Mouse (Mus musculus): ENCODE data around the gene Sema4d. TPM values are rescaled to one million over a fixed set of nuclear protein-coding genes. Genes with fewer than 3 reads are reported as not detected.

Gene Sema4d
- polyA plus RNA-seq, 1 experiment from 2014 or later = 17.4 TPM

DNA sequence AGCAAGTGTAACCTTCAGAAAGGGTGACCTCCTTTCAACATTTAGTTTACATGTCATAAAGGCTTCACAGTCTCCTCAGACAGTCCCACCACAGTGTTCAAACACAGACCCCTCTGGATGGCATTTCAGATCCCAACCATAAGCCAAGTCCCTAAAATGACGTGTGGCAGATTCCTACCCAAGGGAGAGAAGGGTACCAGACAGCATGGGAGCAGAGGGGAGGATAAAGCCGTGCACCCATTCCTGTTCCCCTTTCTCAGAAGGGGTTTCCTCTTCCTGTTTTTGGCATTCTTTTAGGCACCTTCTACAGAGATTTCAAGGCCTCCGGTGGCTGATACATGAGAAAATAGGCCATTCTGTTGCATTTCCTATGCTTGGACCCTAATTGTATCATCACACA is 135.5 kb downstream of the Sema4d start:
- Histone ChIP-seq H3K4me2 (ENCODE audit: low read length) (no peak overlapping the region), H3K9ac (ENCODE audit: low read length) (no peak overlapping the region), H3K4me1 (ENCODE audit: control insufficient read depth in 2 of 2, insufficient read depth in 2 of 2, low read length in 2 of 2) (peaks cover 0 to 6% of the 10 kb centered on the region in 2 experiments; a peak in 1 of 4 replicates), H3K36me3 (ENCODE audit: control insufficient read depth, insufficient read depth, low read length) (peaks cover 95% of the 10 kb centered on the region), H3K4me3 (ENCODE audit: control insufficient read depth in 1 of 2, insufficient read depth in 1 of 2, low read depth in 1 of 2, low read length in 2 of 2) (no peak overlapping the region), H3K27ac (replicated peaks in 1 of 2; ENCODE audit: control insufficient read depth in 1 of 2, insufficient read depth in 1 of 2, low read depth in 2 of 2, low read length in 2 of 2) (no peak overlapping the region), H3K27me3 (ENCODE audit: control insufficient read depth, insufficient read depth, low read length) (no peaks in the 10 kb centered on the region), H3K9me3 (ENCODE audit: control insufficient read depth, low read length) (no peaks in the 10 kb centered on the region)
- ATAC-seq (ENCODE audit: insufficient number of reproducible peaks, insufficient read depth, low FRiP score, low read depth) = no peak
- 87% methylated on average over 3 of the region's 3 CpGs for WGBS

GRCm38 (mm10) chr13:51656516-51657235 is 136.9 kb downstream of the Sema4d start:
- H3K4me2 ChIP-seq (ENCODE audit: low read length) = no peak overlapping the region
- no peaks in the 10 kb centered on the region for H3K27me3 ChIP-seq (ENCODE audit: control insufficient read depth, insufficient read depth, low read length)
- H3K9ac ChIP-seq (ENCODE audit: low read length) = no peak overlapping the region
- no peak overlapping the region for H3K4me3 ChIP-seq (ENCODE audit: control insufficient read depth in 1 of 2, insufficient read depth in 1 of 2, low read depth in 1 of 2, low read length in 2 of 2)
- H3K36me3 ChIP-seq (ENCODE audit: control insufficient read depth, insufficient read depth, low read length) = peaks cover 89% of the 10 kb centered on the region
- no peak overlapping the region for H3K27ac ChIP-seq (replicated peaks in 1 of 2; ENCODE audit: control insufficient read depth in 1 of 2, insufficient read depth in 1 of 2, low read depth in 2 of 2, low read length in 2 of 2)
- no peak for ATAC-seq (ENCODE audit: insufficient number of reproducible peaks, insufficient read depth, low FRiP score, low read depth)
- no peaks in the 10 kb centered on the region for H3K9me3 ChIP-seq (ENCODE audit: control insufficient read depth, low read length)
- peaks cover 2 to 13% of the 10 kb centered on the region in 2 experiments; a peak in 1 of 4 replicates for H3K4me1 ChIP-seq (ENCODE audit: control insufficient read depth in 2 of 2, insufficient read depth in 2 of 2, low read length in 2 of 2)
- WGBS = 92% methylated on average over 13 of the region's 13 CpGs

DNA sequence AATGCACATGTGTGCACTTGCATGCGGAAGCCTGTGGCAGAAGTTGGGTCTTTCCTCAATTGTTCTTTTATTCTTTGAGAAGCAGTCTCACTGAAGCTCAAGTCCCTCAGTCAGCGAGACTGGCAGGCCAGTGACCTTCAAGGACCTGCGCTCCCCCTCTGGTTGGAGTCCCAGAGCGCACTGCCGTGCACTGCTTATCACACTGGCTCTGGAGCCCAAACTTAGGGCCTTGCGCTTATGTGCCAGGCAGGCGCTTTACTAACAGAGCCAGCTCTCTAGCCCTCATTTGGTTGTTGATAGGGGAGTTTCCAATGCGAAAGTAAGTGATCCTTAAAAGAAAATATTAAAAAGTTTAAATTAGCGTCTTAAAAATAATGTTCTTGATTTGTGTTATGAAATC is 139.6 kb downstream of the Sema4d start:
- Histone ChIP-seq H3K27me3 (ENCODE audit: control insufficient read depth, insufficient read depth, low read length) (no peaks in the 10 kb centered on the region), H3K27ac (replicated peaks in 1 of 2; ENCODE audit: control insufficient read depth in 1 of 2, insufficient read depth in 1 of 2, low read depth in 2 of 2, low read length in 2 of 2) (no peak overlapping the region), H3K4me1 (ENCODE audit: control insufficient read depth in 2 of 2, insufficient read depth in 2 of 2, low read length in 2 of 2) (peaks cover 5 to 17% of the 10 kb centered on the region in 2 experiments; a peak in 2 of 4 replicates), H3K9me3 (ENCODE audit: control insufficient read depth, low read length) (no peaks in the 10 kb centered on the region), H3K4me2 (ENCODE audit: low read length) (no peak overlapping the region), H3K4me3 (ENCODE audit: control insufficient read depth in 1 of 2, insufficient read depth in 1 of 2, low read depth in 1 of 2, low read length in 2 of 2) (no peak overlapping the region), H3K9ac (ENCODE audit: low read length) (no peak overlapping the region), H3K36me3 (ENCODE audit: control insufficient read depth, insufficient read depth, low read length) (peaks cover 77% of the 10 kb centered on the region)
- 69% methylated on average over 9 of the region's 9 CpGs for WGBS
- no peak for ATAC-seq (ENCODE audit: insufficient number of reproducible peaks, insufficient read depth, low FRiP score, low read depth)

DNA sequence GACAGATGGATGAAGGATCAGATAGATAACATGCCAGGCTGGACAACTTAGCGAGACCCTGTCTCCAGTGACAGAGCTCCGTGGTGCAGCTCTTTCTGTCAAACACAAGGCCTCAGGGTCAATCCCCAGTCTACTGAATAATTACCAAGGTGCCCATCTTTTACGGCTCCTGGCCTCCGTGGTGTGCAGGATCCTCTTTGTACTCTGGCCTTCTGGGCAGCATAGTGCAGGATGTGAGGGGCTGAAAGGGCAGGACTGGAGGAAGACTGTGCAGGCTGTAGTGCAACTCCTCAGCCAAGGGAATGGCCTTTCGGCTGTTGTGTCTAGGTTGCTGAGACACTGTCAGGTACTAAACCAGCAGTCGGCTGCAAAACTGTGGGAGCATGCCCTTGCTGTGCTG is 140.4 kb downstream of the Sema4d start:
- no peak overlapping the region for H3K4me3 ChIP-seq (ENCODE audit: control insufficient read depth in 1 of 2, insufficient read depth in 1 of 2, low read depth in 1 of 2, low read length in 2 of 2)
- no peak overlapping the region for H3K4me2 ChIP-seq (ENCODE audit: low read length)
- H3K27me3 ChIP-seq (ENCODE audit: control insufficient read depth, insufficient read depth, low read length) = no peaks in the 10 kb centered on the region
- no peaks in the 10 kb centered on the region for H3K9me3 ChIP-seq (ENCODE audit: control insufficient read depth, low read length)
- peaks cover 5 to 21% of the 10 kb centered on the region in 2 experiments; a peak in 2 of 4 replicates for H3K4me1 ChIP-seq (ENCODE audit: control insufficient read depth in 2 of 2, insufficient read depth in 2 of 2, low read length in 2 of 2)
- no peak for ATAC-seq (ENCODE audit: insufficient number of reproducible peaks, insufficient read depth, low FRiP score, low read depth)
- peaks cover 69% of the 10 kb centered on the region for H3K36me3 ChIP-seq (ENCODE audit: control insufficient read depth, insufficient read depth, low read length)
- no peak overlapping the region for H3K27ac ChIP-seq (replicated peaks in 1 of 2; ENCODE audit: control insufficient read depth in 1 of 2, insufficient read depth in 1 of 2, low read depth in 2 of 2, low read length in 2 of 2)
- H3K9ac ChIP-seq (ENCODE audit: low read length) = no peak overlapping the region
- WGBS = 89% methylated on average over 6 of the region's 6 CpGs

GRCm38 (mm10) chr13:51651408-51652064 is 142.0 kb downstream of the Sema4d start, which contains the start of gene Secisbp2:
Gene Secisbp2 (plus strand): TSS chr13:51651697.
- Histone ChIP-seq H3K9me3 (ENCODE audit: control insufficient read depth, low read length) (no peaks in the 10 kb centered on the region), H3K4me2 (ENCODE audit: low read length) (peak within 1 kb of the TSS; percentile 86), H3K36me3 (ENCODE audit: control insufficient read depth, insufficient read depth, low read length) (peaks cover 53% of the 10 kb centered on the region), H3K9ac (ENCODE audit: low read length) (peak within 1 kb of the TSS; percentile 84), H3K27me3 (ENCODE audit: control insufficient read depth, insufficient read depth, low read length) (no peaks in the 10 kb centered on the region), H3K4me3 (ENCODE audit: control insufficient read depth in 1 of 2, insufficient read depth in 1 of 2, low read depth in 1 of 2, low read length in 2 of 2) (peak within 1 kb of the TSS; percentile 76 to 90), H3K4me1 (ENCODE audit: control insufficient read depth in 2 of 2, insufficient read depth in 2 of 2, low read length in 2 of 2) (peaks cover 5 to 38% of the 10 kb centered on the region in 2 experiments; a peak in 3 of 4 replicates), H3K27ac (replicated peaks in 1 of 2; ENCODE audit: control insufficient read depth in 1 of 2, insufficient read depth in 1 of 2, low read depth in 2 of 2, low read length in 2 of 2) (peak within 1 kb of the TSS; percentile 84 to 88)
- WGBS = 1% methylated on average over 69 of the region's 69 CpGs
- ATAC-seq (ENCODE audit: insufficient number of reproducible peaks, insufficient read depth, low FRiP score, low read depth) = peak; percentile 88

DNA sequence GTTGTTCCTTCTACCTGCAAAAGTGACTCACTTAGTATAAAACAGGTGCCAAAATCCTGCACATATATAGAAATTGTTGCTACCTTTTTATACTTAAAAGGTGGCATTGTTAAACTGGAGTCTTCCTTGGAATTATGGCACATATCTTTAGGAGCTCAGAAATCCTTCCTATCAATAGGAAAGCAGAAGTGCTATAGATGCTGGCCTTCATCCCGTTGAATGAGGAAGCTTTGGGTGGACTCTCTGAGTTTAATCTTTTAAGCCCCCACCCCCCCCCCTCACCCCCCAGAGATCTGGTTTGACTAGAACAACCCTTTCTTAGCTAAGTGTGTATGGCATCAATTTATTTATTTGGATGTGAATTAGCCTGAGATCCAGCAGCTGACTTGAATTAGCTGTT is 143.8 kb downstream of the Sema4d start:
- Histone ChIP-seq H3K9ac (ENCODE audit: low read length) (no peak overlapping the region), H3K4me2 (ENCODE audit: low read length) (no peak overlapping the region), H3K4me1 (ENCODE audit: control insufficient read depth in 2 of 2, insufficient read depth in 2 of 2, low read length in 2 of 2) (peaks cover 5 to 39% of the 10 kb centered on the region in 2 experiments; a peak in 3 of 4 replicates), H3K27me3 (ENCODE audit: control insufficient read depth, insufficient read depth, low read length) (no peaks in the 10 kb centered on the region), H3K27ac (replicated peaks in 1 of 2; ENCODE audit: control insufficient read depth in 1 of 2, insufficient read depth in 1 of 2, low read depth in 2 of 2, low read length in 2 of 2) (no peak overlapping the region), H3K4me3 (ENCODE audit: control insufficient read depth in 1 of 2, insufficient read depth in 1 of 2, low read depth in 1 of 2, low read length in 2 of 2) (no peak overlapping the region), H3K36me3 (ENCODE audit: control insufficient read depth, insufficient read depth, low read length) (peaks cover 35% of the 10 kb centered on the region), H3K9me3 (ENCODE audit: control insufficient read depth, low read length) (no peaks in the 10 kb centered on the region)
- ATAC-seq (ENCODE audit: insufficient number of reproducible peaks, insufficient read depth, low FRiP score, low read depth) = no peak
- 64% methylated on average over 1 of the region's 1 CpGs for WGBS

DNA sequence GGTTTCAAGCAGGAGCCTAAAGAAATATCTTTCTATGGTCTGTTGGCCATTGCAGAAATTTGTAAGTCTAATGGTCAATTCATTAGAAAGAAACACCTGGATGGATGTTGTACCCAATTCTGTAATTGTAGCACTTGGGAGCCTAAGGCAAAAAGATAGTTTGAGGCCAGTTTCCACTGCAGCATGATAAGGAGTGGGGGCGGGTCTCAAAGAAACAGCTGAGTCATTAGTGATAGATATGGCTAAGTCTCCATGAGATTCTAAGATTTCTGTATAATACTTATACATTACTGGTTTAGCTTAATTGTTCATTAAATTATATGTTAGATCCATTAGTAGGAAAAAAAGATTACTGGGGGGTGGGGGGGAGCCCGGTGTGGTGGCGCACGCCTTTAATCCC is 145.3 kb downstream of the Sema4d start:
- Histone ChIP-seq H3K4me1 (ENCODE audit: control insufficient read depth in 2 of 2, insufficient read depth in 2 of 2, low read length in 2 of 2) (peaks cover 5 to 33% of the 10 kb centered on the region in 2 experiments; a peak in 3 of 4 replicates), H3K9ac (ENCODE audit: low read length) (no peak overlapping the region), H3K4me3 (ENCODE audit: control insufficient read depth in 1 of 2, insufficient read depth in 1 of 2, low read depth in 1 of 2, low read length in 2 of 2) (no peak overlapping the region), H3K27ac (replicated peaks in 1 of 2; ENCODE audit: control insufficient read depth in 1 of 2, insufficient read depth in 1 of 2, low read depth in 2 of 2, low read length in 2 of 2) (no peak overlapping the region), H3K27me3 (ENCODE audit: control insufficient read depth, insufficient read depth, low read length) (no peaks in the 10 kb centered on the region), H3K36me3 (ENCODE audit: control insufficient read depth, insufficient read depth, low read length) (peaks cover 24% of the 10 kb centered on the region), H3K9me3 (ENCODE audit: control insufficient read depth, low read length) (no peaks in the 10 kb centered on the region), H3K4me2 (ENCODE audit: low read length) (peak overlapping the region; percentile 69)
- WGBS = 78% methylated on average over 4 of the region's 4 CpGs
- ATAC-seq (ENCODE audit: insufficient number of reproducible peaks, insufficient read depth, low FRiP score, low read depth) = no peak
